Mouse (Mus musculus) forebrain, embryonic 10.5 days (tissue): ENCODE data around the gene Socs7. TPM values are rescaled to one million over a fixed set of nuclear protein-coding genes. Genes with fewer than 3 reads are reported as not detected.

Experiments used
- DNase-seq: peaks from one replicate; pipeline ENCODE4 v3.0.0-alpha.2; 2017; ENCODE audit warnings: low spot score; ENCODE audit errors: extremely low spot score
- H3K27ac ChIP-seq: fragments of 300-500 bp; sonication (generic); 2 replicates; pipeline ENCODE4 v1.5.1; 2016; ENCODE audit warnings: mild to moderate bottlenecking
- H3K27me3 ChIP-seq: fragments of 300-500 bp; sonication (generic); 2 replicates; pipeline ENCODE4 v1.6.1; 2016; ENCODE audit warnings: mild to moderate bottlenecking; ENCODE audit not compliant: poor library complexity, severe bottlenecking
- H3K36me3 ChIP-seq: fragments of 300-500 bp; sonication (generic); replicated peaks from 2 replicates; pipeline ENCODE4 v1.6.1; 2016; ENCODE audit warnings: mild to moderate bottlenecking, moderate library complexity
- H3K4me1 ChIP-seq: fragments of 300-500 bp; sonication (generic); 2 replicates; pipeline ENCODE4 v1.6.1; 2016
- H3K4me3 ChIP-seq: fragments of 300-500 bp; sonication (generic); 2 replicates; pipeline ENCODE4 v1.5.1; 2016; ENCODE audit warnings: mild to moderate bottlenecking, moderate library complexity
- H3K9me3 ChIP-seq: fragments of 300-500 bp; sonication (generic); 2 replicates; pipeline ENCODE4 v1.6.1; 2016; ENCODE audit warnings: mild to moderate bottlenecking, moderate library complexity
- WGBS: fragments of 180-500 bp; shearing (Covaris S2); methylation state at CpG from one replicate; pipeline ENCODE4 v1.1.7; 2016; 5-methylcytosine and 5-hydroxymethylcytosine counted together
- polyA plus RNA-seq: library from polyadenylated mRNA; unstranded; fragments of >200 nt; fragmentation: Nextera tagmentation; extraction: Ambion mirVana; gene quantifications from 2 replicates; pipeline ENCODE4 v1.2.1, GENCODE M21; 2016

Socs7 gene
- polyA plus RNA-seq, 1 experiment from 2014 or later: 4.2 TPM

- Histone ChIP-seq H3K4me1 (peaks cover 62% of the 10 kb centered on the region), H3K4me3 (peak overlapping the region; percentile 77), H3K36me3 (0 out of 2 replicates have a peak, but pooled peaks cover 3% of the 10 kb centered on the region), H3K27ac (peak overlapping the region; percentile 87), H3K9me3 (no peaks in the 10 kb centered on the region), H3K27me3 (peaks cover 30% of the 10 kb centered on the region)
- WGBS: 3% methylated on average over 49 of the region's 49 CpGs
- DNase-seq: peak; percentile 43
Observed at GRCm38 (mm10) chr11:97415712-97416636, 53.6 kb downstream of the Socs7 start.

GRCm38 (mm10) chr11:97416637-97417035, 54.3 kb downstream of the Socs7 start:
- H3K4me3 ChIP-seq: peak overlapping the region; percentile 77
- peaks cover 62% of the 10 kb centered on the region for H3K4me1 ChIP-seq
- no peak overlapping the region for H3K27ac ChIP-seq
- 0 out of 2 replicates have a peak, but pooled peaks cover 3% of the 10 kb centered on the region for H3K36me3 ChIP-seq
- WGBS: 10% methylated on average over 5 of the region's 5 CpGs
- no peak for DNase-seq
- peaks cover 30% of the 10 kb centered on the region for H3K27me3 ChIP-seq
- no peaks in the 10 kb centered on the region for H3K9me3 ChIP-seq

- 61% methylated on average over 14 of the region's 14 CpGs for WGBS
- 0 out of 2 replicates have a peak overlapping the region, but pooled peaks have one; percentile 9 for H3K4me3 ChIP-seq
Observed at GRCm38 (mm10) chr11:97418834-97419539, 56.6 kb downstream of the Socs7 start.

GRCm38 (mm10) chr11:97419540-97419900, 57.2 kb downstream of the Socs7 start:
- WGBS: 84% methylated on average over 5 of the region's 5 CpGs
- H3K4me1 ChIP-seq: peaks cover 72% of the 10 kb centered on the region

More at GRCm38 (mm10) chr11:97418834-97419539, 56.6 kb downstream of the Socs7 start:
- Histone ChIP-seq H3K4me1 (peaks cover 67% of the 10 kb centered on the region), H3K27me3 (peaks cover 30% of the 10 kb centered on the region), H3K27ac (0 out of 2 replicates have a peak overlapping the region, but pooled peaks have one; percentile 45), H3K36me3 (0 out of 2 replicates have a peak, but pooled peaks cover 3% of the 10 kb centered on the region), H3K9me3 (no peaks in the 10 kb centered on the region)
- no peak for DNase-seq

GRCm38 (mm10) chr11:97422507-97422906, 60.2 kb downstream of the Socs7 start:
- Histone ChIP-seq H3K27me3 (peaks cover 8% of the 10 kb centered on the region), H3K4me3 (no peak overlapping the region), H3K27ac (peak overlapping the region; percentile 75), H3K4me1 (peaks cover 51% of the 10 kb centered on the region), H3K36me3 (0 out of 2 replicates have a peak, but pooled peaks cover 3% of the 10 kb centered on the region), H3K9me3 (no peaks in the 10 kb centered on the region)
- DNase-seq: no peak
- WGBS: 49% methylated on average over 4 of the region's 4 CpGs

More at GRCm38 (mm10) chr11:97419540-97419900, 57.2 kb downstream of the Socs7 start:
- no peak for DNase-seq
- Histone ChIP-seq H3K27me3 (peaks cover 26% of the 10 kb centered on the region), H3K9me3 (no peaks in the 10 kb centered on the region), H3K27ac (no peak overlapping the region), H3K36me3 (0 out of 2 replicates have a peak, but pooled peaks cover 3% of the 10 kb centered on the region), H3K4me3 (no peak overlapping the region)

- no peak overlapping the region for H3K27ac ChIP-seq
- H3K9me3 ChIP-seq: no peaks in the 10 kb centered on the region
- H3K4me1 ChIP-seq: peaks cover 54% of the 10 kb centered on the region
- DNase-seq: no peak
- H3K36me3 ChIP-seq: 0 out of 2 replicates have a peak, but pooled peaks cover 3% of the 10 kb centered on the region
- 66% methylated on average over 5 of the region's 5 CpGs for WGBS
- H3K27me3 ChIP-seq: peaks cover 21% of the 10 kb centered on the region
- no peak overlapping the region for H3K4me3 ChIP-seq
Observed at GRCm38 (mm10) chr11:97424092-97424692, 61.8 kb downstream of the Socs7 start.

- Histone ChIP-seq H3K4me1 (peaks cover 54% of the 10 kb centered on the region), H3K36me3 (0 out of 2 replicates have a peak, but pooled peaks cover 1% of the 10 kb centered on the region), H3K9me3 (no peaks in the 10 kb centered on the region), H3K4me3 (no peak overlapping the region), H3K27ac (no peak overlapping the region), H3K27me3 (peaks cover 27% of the 10 kb centered on the region)
- DNase-seq: no peak
- WGBS: 73% methylated on average over 3 of the region's 3 CpGs
Observed at GRCm38 (mm10) chr11:97424802-97425201, 62.5 kb downstream of the Socs7 start.

GRCm38 (mm10) chr11:97427794-97428725, 65.7 kb downstream of the Socs7 start:
- under 1% methylated on average over 32 of the region's 32 CpGs for WGBS
- H3K36me3 ChIP-seq: no peaks in the 10 kb centered on the region
- H3K9me3 ChIP-seq: no peaks in the 10 kb centered on the region
- H3K27me3 ChIP-seq: peaks cover 29% of the 10 kb centered on the region
- H3K4me3 ChIP-seq: peak overlapping the region; percentile 51
- H3K27ac ChIP-seq: peak overlapping the region; percentile 68
- peak; percentile 79 for DNase-seq
- H3K4me1 ChIP-seq: peaks cover 42% of the 10 kb centered on the region

GRCm38 (mm10) chr11:97428726-97429077, 66.4 kb downstream of the Socs7 start:
- Histone ChIP-seq H3K4me1 (peaks cover 37% of the 10 kb centered on the region), H3K27ac (peak overlapping the region; percentile 68)

GRCm38 (mm10) chr11:97429615-97430014, 67.3 kb downstream of the Socs7 start:
- Histone ChIP-seq H3K27me3 (peaks cover 29% of the 10 kb centered on the region), H3K9me3 (no peaks in the 10 kb centered on the region), H3K4me3 (no peak overlapping the region), H3K27ac (no peak overlapping the region; the same call in 1 of the 2 replicates), H3K4me1 (peaks cover 35% of the 10 kb centered on the region), H3K36me3 (no peaks in the 10 kb centered on the region)
- DNase-seq: no peak
- 84% methylated on average over 8 of the region's 8 CpGs for WGBS

More at GRCm38 (mm10) chr11:97428726-97429077, 66.4 kb downstream of the Socs7 start:
- Histone ChIP-seq H3K27me3 (peaks cover 29% of the 10 kb centered on the region), H3K4me3 (peak overlapping the region; percentile 51), H3K36me3 (no peaks in the 10 kb centered on the region), H3K9me3 (no peaks in the 10 kb centered on the region)
- 62% methylated on average over 4 of the region's 4 CpGs for WGBS
- DNase-seq: no peak

GRCm38 (mm10) chr11:97432015-97432414, 69.7 kb downstream of the Socs7 start:
- Histone ChIP-seq H3K4me3 (no peak overlapping the region), H3K9me3 (no peaks in the 10 kb centered on the region), H3K27me3 (peaks cover 26% of the 10 kb centered on the region), H3K27ac (no peak overlapping the region), H3K4me1 (peaks cover 57% of the 10 kb centered on the region), H3K36me3 (no peaks in the 10 kb centered on the region)
- WGBS: 10% methylated on average over 3 of the region's 3 CpGs
- peak; percentile 59 for DNase-seq
